Mouse (Mus musculus) lung, postnatal 14 days (tissue): ENCODE data around the gene Smc4.

Experiments used
- DNase-seq: peaks from one replicate; pipeline ENCODE4 v3.0.0; 2021

Smc4 gene

DNA sequence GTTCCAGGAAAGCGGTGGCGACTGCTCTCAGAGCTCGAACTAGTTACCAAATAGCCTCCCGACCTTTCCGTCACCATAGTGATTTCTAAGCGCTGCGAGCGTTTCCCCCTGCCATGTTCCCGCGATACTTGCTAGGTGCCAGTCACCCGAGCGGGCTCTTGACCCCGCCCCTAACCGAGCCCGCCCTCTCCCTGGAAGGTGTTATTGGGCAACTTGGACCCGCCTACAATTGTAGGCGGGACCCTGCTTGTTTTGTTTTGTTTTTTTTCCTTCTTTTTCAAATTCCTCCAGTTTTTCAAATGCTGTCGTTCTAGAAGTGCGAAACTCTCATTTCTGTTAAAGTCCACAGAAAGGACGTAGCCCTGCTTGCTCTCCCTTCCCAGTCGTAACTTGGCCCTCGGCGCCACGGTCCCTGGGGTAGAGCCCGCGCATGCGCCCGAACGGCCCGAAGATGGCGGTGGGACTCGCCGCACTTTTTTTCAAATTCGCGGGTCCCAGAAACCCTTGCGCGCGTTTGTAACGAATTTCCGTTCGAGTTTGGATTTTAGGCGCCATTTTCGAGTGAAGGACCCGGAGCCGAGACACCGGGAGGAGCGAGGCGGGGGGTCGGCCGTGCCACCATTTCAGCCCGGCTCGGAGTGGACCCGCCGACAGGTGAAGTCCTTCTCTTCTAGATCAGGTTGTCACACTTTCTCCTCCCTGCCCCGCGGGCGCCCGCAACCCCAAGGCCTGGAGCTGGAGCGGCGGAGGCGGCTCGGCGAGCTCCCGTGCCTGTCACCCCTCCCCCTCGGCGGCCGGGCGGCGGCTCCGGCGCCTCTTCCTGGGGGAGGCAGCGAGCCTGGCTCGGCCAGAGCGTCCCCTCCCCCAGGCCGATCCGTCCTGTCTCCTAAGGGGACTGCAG is at the start of gene Smc4, which contains the start of gene Ift80:
Gene Smc4, plus strand, starts transcription at position 302 of the 901 bp plus-strand sequence.
Gene Ift80, minus strand, starts transcription at position 134 of the 901 bp plus-strand sequence.
- peak; percentile 96 for DNase-seq

DNA sequence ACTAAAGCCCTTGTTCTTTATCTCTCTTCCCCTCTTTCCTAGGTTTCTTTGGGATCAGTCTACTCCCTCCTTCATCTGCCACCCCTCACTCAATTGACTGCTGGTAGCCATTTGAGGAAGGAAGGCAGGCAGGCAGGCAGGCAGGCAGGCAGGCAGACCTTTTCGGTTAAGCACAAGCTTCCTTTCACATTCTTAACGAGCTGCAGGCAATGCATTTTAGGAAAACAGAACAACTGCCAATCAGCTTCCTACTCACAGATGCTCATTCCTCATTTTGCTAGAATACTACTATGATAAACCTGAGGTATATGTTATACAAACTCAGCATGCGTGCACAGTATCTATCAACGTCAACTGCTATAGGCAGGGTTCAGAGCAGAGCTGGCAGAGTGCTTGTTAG is 48.1 kb upstream of the Smc4 start:
- no peak for DNase-seq

DNA sequence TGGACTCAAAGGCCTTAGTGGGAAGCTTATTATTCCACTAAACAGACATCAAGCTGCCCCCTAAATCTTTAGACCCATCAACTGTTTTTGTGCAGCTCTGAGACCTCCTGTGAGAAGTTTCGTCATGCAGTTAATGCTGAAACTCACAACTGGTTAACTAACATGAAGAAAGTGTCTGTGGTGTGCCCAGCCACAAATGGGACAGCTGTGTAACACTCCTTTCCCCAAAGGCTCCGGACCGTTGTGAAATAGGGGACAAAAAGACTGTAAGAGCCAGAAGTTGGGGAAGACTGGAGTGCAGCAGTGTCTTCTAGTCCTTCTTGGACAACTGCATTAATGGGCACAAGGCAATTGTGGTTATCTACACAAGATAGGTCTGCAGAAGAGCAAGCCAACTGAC is 47.1 kb upstream of the Smc4 start:
- DNase-seq, result no peak

- DNase-seq, result peak; percentile 46
Measured at GRCm38 (mm10) chr3:68964682-68965081, 39.9 kb upstream of the Smc4 start.

GRCm38 (mm10) chr3:68966527-68967285 is 37.8 kb upstream of the Smc4 start:
- DNase-seq, result no peak

DNA sequence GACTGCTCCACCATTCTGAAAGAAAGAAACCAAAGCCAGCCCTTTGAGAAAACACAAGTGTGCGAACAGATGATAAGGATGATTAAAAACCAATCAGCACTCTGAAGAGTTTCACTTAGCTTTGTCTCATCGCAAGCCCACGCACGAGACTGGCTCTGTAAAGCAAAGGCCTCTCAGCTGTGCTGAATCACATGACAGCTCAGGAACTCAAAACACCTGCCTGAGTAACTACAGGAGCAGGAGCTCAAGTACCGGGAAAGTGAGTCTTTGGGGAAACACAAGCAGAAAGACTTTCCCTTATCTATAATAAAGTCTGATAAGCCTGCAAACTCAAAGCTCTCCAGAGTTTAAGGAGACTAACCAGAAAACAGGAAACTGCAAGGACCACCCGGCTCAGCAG is 37.1 kb upstream of the Smc4 start:
- DNase-seq, result no peak

- DNase-seq, result no peak
Measured at GRCm38 (mm10) chr3:68969091-68969590, 35.4 kb upstream of the Smc4 start.

DNA sequence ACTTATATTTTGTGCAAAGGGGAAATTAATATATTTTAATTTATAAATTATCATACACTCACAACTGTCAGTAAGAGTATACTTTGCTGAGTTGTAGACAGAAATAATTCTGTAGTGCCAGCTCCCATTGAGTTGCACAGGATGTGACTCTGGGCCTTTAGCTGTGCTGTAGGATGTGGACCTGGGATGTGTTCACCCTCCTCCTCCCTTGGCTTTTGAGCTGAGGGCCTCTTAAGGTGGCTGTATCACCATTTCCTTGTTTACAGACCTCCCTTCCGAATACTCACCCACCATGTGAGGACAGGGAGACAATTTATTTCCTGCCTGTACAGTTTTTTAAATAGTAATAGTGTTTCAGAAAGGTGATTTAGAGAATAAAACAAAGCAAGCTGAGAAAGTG is 31.0 kb upstream of the Smc4 start:
- no peak for DNase-seq

DNA sequence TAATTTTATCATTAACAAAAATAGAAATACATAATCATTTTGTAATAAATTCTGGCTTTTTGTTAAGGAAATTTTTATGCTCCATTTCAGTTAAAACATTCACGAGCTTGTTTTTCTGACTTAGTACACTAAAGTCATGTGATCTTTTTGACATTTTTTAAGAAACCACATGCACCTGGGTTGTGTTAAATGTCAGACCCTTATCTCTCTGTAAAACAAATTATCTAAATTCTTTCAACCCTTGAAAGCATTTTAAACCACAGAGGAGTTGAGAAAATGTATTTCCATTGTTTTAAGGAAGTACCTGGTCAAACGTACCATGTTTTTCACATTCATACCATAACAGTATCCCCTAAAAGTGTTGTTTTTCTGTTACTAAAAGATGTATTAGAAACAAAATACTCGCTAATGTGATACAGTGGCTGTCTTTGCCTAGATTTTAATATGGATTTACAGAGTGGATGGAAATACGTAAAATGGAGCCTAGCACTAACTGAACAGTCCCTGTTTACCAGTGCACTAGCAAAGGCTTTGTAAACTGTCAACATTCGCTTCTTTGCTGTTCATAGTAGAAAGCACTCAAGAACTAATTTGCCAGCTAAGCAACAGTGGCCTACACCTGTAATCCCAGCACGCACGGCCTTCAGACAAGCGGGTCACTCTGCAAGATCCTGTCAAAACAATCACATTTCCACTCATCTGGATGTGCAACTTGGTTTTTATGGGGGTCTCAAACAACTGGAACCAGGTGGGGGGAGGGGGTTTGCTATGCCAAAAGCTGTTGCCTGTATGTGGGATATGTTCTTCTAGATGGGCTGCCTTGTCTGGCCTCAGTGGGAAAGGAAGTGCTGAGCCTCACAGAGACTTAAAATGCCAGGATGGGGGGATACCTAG is 29.7 kb upstream of the Smc4 start:
- DNase-seq, result no peak

DNA sequence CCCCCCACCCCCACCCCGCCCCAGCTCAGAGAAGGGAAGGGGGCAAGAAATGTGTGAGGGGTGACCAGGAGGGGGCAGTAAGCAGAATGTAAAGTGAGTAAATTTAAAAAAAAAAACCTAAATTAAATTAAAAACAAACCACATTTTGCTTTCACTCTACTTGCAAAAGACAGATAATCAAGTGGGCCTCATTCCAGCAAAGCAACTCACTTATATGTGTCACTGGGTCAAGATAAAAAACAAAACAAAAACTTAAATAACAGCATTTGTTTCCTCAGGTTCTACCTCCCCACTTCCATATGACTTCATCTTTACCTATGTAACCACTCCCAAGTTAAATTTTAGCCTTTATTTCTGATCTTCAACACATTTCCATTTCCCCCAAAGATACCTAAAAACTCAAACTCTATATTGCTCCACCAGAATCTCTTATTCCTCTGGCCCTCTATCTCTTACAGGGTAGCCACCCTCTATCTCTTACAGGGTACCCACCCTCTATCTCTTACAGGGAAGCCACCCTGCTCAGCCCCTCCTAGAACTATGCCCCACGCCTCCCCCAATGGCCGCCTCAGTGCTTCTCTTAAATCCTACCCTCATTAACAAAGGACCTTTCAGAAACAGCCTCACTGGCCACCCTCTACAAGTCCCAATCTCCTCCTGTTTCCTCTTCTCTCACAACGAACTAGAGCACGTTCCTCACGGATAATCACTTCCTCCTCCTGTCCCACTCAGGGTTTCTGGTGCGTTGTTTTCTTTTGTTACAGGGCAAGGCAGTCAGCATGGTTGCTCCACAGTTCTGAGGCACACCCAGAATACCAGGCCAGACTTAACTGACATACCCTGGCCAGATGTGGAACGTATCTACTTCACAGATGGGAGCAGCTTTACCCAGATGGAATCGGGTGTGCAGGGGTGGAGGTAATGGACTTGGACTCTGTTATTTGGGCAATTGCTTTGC is 28.7 kb upstream of the Smc4 start:
- no peak for DNase-seq

DNA sequence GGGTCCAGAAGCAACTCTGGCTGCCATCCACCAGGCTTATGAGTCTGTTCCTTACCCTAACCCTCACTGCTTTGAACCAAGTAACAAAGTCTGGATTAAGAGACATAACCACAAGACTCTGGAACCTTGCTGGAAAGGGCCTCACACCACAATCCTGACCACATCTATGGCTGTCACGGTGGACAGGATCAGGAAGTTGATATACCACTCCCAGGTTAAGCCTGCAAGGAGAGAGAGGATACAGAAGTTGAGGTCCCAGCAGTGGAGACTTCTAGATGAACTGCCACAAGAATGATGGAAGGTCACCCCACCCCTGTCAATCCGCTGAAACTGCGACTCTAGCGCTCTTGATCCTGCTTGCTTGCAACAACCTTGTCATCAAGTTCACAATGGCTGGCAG is 26.8 kb upstream of the Smc4 start:
- DNase-seq, result no peak

DNA sequence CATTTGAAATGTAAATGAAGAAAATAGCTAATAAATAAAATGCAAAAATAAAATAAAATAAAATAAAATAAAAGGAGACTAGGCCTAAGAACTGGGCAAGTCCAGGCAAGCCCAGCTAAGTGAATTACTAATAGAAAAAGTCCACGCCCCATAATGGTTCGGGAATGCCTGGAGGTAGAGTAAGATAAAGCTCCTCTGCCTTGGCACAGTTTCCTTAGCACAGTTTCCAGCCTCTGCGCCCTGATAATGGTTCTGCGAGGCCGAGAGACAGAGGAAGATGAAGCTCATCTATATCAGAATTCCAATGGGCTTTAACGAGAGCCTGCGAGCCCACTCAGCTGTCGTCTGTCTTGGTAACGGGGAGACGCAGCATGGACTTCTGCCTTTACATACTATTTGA is 25.4 kb upstream of the Smc4 start:
- no peak for DNase-seq

DNA sequence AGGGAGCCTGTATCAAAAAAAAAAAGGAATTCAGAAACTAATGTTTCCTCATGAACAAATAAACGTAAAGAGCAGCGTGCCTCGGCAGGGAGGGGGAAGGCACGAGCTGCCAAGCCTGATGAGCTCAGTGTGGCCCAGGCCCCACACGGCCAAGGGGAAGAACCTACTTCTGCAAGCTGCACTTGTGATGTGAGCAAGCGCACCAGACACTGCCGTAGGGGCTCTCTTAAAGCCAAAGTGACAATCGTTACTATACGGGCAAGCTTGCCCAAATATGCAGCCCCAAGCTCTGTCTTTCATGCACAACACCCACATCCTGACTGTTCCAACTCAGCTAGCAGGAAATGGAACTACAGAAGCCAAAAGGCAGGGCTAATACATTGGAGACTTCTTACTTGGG is 23.6 kb upstream of the Smc4 start:
- no peak for DNase-seq

DNA sequence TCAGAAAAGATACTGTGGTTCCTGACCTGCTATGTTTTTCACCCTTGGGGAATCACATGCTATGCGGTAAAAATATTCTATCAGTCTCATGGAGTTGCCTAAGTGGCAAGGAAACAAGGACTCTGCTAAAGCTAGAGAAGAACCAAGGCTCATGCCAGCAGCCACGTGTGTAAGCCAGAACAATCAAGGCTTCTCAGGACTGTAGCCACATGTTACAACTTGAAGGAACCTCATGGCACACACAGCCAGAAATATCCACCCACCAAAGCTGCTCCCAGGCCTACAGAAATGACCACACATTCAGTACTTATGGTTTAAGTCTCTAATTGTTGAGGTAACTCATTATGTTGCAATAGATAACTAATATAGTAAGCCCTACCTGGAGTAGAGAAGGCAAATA is 18.0 kb upstream of the Smc4 start:
- DNase-seq, result no peak

DNA sequence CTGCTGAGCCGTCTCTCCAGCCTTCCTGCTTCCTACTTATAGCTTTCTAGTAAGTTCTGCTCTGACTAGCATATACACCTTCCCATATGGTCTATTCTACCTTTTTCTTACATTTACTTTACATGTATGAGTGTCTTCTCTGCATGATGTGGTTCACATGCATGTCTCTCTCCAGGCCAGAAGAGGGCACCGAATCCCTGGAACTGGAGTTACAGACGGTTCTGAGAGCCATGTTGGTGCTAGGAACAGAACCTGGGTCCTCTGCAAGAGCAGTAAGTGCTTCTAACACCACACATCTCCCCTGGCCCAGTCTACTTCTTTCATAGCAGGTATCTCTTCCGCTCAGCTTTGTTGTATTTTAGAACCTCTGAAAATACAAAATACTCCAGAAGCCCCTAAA is 1.8 kb upstream of the Smc4 start:
- DNase-seq, result no peak

- no peak for DNase-seq
Measured at GRCm38 (mm10) chr3:69004055-69004436, 492 bp upstream of the Smc4 start.

- peak; percentile 50 for DNase-seq
Measured at GRCm38 (mm10) chr3:69005338-69006245, 1.1 kb downstream of the Smc4 start.

GRCm38 (mm10) chr3:69006246-69006760 is 1.8 kb downstream of the Smc4 start:
- no peak for DNase-seq

- DNase-seq, result no peak
Measured at GRCm38 (mm10) chr3:69008873-69009272, 4.3 kb downstream of the Smc4 start.

DNA sequence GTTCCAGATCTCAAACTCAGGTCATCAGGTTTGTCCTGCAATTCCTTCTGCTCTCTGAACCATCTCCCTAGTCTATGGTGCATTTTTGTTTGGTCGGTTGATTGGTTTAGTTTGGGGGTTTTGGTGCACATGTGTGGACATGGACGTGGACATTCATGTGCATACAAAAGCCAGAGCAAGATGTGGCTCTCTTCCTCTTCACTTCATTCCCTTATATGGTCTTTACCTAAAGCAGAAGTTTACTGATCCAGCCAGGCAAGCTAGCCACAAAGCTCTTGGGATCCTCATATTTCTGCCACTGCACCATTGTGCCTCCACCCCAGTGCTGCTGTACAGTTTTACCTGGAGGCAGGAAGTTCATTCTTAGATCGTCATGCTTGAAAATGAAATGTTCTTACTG is 12.6 kb downstream of the Smc4 start:
- DNase-seq, result no peak
